Mouse (Mus musculus) heart, adult 2 months (tissue): ENCODE results near the gene Gm20388. TPM values are rescaled to one million over a fixed set of nuclear protein-coding genes. Genes with fewer than 3 reads are reported as not detected.

Source experiments
- DNase-seq, 2 experiments: peaks; one replicate each; pipeline ENCODE4 v3.0.0; 2021
- H3K27ac ChIP-seq: fragments of 200-600 bp; 2 replicates; pipeline ENCODE4 v1.8.1; 2022
- H3K27me3 ChIP-seq: fragments of 200-500 bp; 2 replicates; pipeline ENCODE4 v1.6.1; 2012; ENCODE audit warnings: mild to moderate bottlenecking, low read length, inconsistent platforms, mixed read lengths; ENCODE audit not compliant: control insufficient read depth, insufficient read depth
- H3K36me3 ChIP-seq: fragments of 200-500 bp; 2 replicates; pipeline ENCODE4 v1.6.1; 2012; ENCODE audit warnings: low read length, inconsistent platforms; ENCODE audit not compliant: control insufficient read depth, insufficient read depth
- H3K4me1 ChIP-seq: fragments of 200-500 bp; 2 replicates; pipeline ENCODE4 v1.6.1; 2011; ENCODE audit warnings: low read length; ENCODE audit not compliant: control insufficient read depth, insufficient read depth
- H3K4me3 ChIP-seq: fragments of 200-600 bp; 2 replicates; pipeline ENCODE4 v1.8.1; 2022
- H3K79me2 ChIP-seq: fragments of 200-500 bp; replicated peaks from 2 replicates; pipeline ENCODE4 v1.6.1; 2012; ENCODE audit warnings: mild to moderate bottlenecking, inconsistent platforms, low read length, moderate library complexity, mixed read lengths; ENCODE audit not compliant: control insufficient read depth, insufficient read depth
- H3K9ac ChIP-seq: fragments of 200-500 bp; 2 replicates; pipeline ENCODE4 v1.6.1; 2012; ENCODE audit warnings: low read depth, mild to moderate bottlenecking, control low read depth, inconsistent platforms, low read length, mixed read lengths
- CTCF ChIP-seq: fragments of 200-600 bp; IDR thresholded peaks from 2 replicates; pipeline ENCODE4 v1.8.1; 2022; ENCODE audit warnings: antibody characterized with exemption, mild to moderate bottlenecking, moderate library complexity
- EP300 ChIP-seq: fragments of 200-500 bp; IDR thresholded peaks from 2 replicates; pipeline ENCODE4 v1.6.1; 2011; ENCODE audit warnings: low read depth, low read length, control low read depth; ENCODE audit not compliant: insufficient read depth
- POLR2A ChIP-seq: fragments of 200-500 bp; IDR thresholded peaks from 2 replicates; pipeline ENCODE4 v1.6.1; 2011; ENCODE audit warnings: mild to moderate bottlenecking, low read depth, low read length, control low read depth; ENCODE audit not compliant: insufficient read depth
- WGBS: fragments of 180-500 bp; shearing (Covaris S2); methylation state at CpG from one replicate; pipeline ENCODE4 v1.1.7; 2018; 5-methylcytosine and 5-hydroxymethylcytosine counted together
- intact Hi-C: fragments of 180-260 bp; cut with DNase I; formaldehyde crosslinking; loops from one replicate; pipeline ENCODE4 v1.15.1; 2025
- polyA plus RNA-seq: library from polyadenylated mRNA; depleted of rRNA; stranded (reverse); fragments of >200 nt; gene quantifications from 2 replicates; pipeline ENCODE4 v1.2.3, GENCODE M21; 2012
- total RNA-seq, 2 experiments: library from RNA; stranded (reverse); gene quantifications; 2 replicates each; pipeline ENCODE4 v1.2.3; 2021

The Gm20388 gene
- total and polyA plus RNA-seq, 3 experiments: 1.8 to 32.3 TPM; not detected in 1

DNA sequence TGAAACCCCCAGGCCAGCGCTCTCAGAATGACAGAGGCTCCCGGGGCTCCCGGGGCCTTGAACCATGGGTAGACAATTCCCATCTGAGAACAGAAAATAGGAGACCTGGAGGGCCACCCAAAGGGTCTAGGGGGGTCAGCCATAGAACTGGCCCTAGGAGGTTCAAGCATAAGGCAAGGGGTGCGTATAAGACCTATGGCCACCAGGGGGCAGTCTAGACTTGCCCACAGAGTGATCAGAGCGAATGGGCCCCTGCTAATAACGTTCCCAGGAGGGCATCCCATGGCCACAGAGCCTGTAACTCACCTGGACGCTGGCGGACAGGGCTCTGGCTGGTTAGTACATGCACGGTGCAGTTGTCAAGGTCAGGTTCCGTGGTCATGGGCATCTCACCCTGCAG lies 2590.2 kb downstream of the Gm20388 start:
- no peak overlapping the region for H3K27ac ChIP-seq
- WGBS: 29% methylated on average over 10 of the region's 10 CpGs

DNA sequence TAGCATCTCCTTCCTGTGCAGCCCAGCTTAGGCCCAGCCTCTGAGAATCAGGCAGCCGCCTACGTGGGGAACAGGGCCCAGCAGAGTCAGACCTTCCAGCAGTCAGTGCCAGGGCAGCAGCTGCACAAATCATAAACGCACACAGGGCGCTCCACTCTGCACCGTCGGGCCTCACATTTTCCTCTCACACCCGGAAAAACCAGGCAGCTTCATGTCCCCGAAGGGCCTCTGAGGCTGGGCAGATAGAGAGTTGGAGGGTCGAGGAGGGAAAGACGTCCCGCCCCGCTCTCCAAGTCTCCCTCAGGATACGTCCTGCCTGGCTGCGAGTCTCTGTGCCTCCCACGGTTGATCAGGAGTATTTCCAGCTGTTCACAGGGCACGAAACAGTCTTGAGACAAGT lies 2600.9 kb downstream of the Gm20388 start:
- no peaks in the 10 kb centered on the region for H3K27me3 ChIP-seq
- 26% methylated on average over 16 of the region's 16 CpGs for WGBS
- no peak overlapping the region for H3K4me3 ChIP-seq
- TF ChIP-seq CTCF: no peak
- 0 out of 2 replicates have a peak, but pooled peaks have one; percentile 11 for TF ChIP-seq POLR2A
- TF ChIP-seq EP300: 0 out of 2 replicates have a peak, but pooled peaks have one; percentile 4
- H3K36me3 ChIP-seq: no peaks in the 10 kb centered on the region
- H3K27ac ChIP-seq: peak overlapping the region; percentile 67
- H3K79me2 ChIP-seq: no peaks in the 10 kb centered on the region; the same call in none of the 2 replicates
- intact Hi-C loops: no loop called here
- peak overlapping the region; percentile 8; the same call in 1 of the 2 replicates for H3K9ac ChIP-seq
- peak; percentile 70 to 76 for DNase-seq
- peaks cover 26% of the 10 kb centered on the region for H3K4me1 ChIP-seq

More for the DNA sequence above, 2590.2 kb downstream of the Gm20388 start:
- no peaks in the 10 kb centered on the region for H3K79me2 ChIP-seq
- no peak overlapping the region for H3K9ac ChIP-seq
- peak; percentile 79 to 84 for DNase-seq
- TF ChIP-seq EP300 (peak; percentile 94), POLR2A (no peak)
- H3K27me3 ChIP-seq: no peaks in the 10 kb centered on the region
- no peak overlapping the region for H3K4me3 ChIP-seq
- no peaks in the 10 kb centered on the region for H3K36me3 ChIP-seq
- intact Hi-C loops: loop anchor here (1.0 to 5.0 kb wide), 3 partner anchors 50 to 329 kb away; partner anchors contain the start of genes Galns, Piezo1 and Trappc2l
- H3K4me1 ChIP-seq: no peaks in the 10 kb centered on the region

DNA sequence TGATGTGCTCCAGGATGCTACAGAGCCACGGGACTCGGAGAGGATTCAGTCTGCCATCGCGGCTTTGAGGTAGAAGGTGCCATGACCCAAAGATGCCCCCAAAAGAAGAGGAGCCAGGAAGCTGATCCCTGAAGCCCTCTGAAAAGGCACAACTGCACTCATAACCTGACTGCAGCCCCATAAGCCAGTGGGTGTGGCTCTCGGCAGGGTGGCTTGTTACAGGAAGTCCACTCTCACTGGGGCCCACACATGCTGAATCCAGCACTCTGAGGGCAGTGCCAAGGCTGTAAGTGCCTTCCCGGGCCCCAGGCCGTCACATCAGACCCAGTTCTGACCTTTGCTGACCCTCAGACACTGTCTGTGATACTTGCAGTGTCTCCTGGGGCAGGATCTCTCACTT lies 2601.8 kb downstream of the Gm20388 start:
- Histone ChIP-seq H3K4me3 (no peak overlapping the region), H3K36me3 (no peaks in the 10 kb centered on the region), H3K79me2 (no peaks in the 10 kb centered on the region; the same call in none of the 2 replicates), H3K9ac (no peak overlapping the region), H3K27me3 (no peaks in the 10 kb centered on the region), H3K27ac (peak overlapping the region; percentile 67), H3K4me1 (peaks cover 32% of the 10 kb centered on the region)
- WGBS: 57% methylated on average over 7 of the region's 7 CpGs
- intact Hi-C loops: no loop called here
- TF ChIP-seq CTCF (no peak), POLR2A (no peak), EP300 (no peak)
- DNase-seq: no peak

DNA sequence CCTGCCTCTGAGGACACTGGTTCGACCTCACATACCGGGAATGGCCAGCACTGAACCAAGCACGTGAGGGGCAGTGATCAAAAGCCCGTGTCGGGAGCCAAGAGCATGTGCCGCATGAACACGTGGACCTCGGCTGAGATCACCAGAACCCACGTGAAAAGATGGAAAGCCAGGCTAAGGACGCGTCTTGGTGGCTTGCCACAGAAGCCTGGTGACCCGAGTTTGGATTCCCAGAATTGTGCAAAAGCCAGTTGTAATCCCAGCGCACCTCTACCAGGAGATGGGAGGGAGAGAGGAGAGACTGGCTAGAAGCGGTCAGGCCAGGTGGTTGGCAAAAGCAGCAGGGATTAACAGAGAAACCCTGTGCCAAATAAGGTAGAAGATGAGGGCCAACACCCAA lies 2605.1 kb downstream of the Gm20388 start:
- Histone ChIP-seq H3K4me3 (no peak overlapping the region), H3K79me2 (no peaks in the 10 kb centered on the region), H3K27me3 (no peaks in the 10 kb centered on the region), H3K27ac (peak overlapping the region; percentile 88), H3K36me3 (no peaks in the 10 kb centered on the region), H3K9ac (no peak overlapping the region), H3K4me1 (peaks cover 50% of the 10 kb centered on the region)
- DNase-seq: no peak
- TF ChIP-seq CTCF: no peak
- TF ChIP-seq POLR2A: no peak
- no peak for TF ChIP-seq EP300
- intact Hi-C loops: loop anchor here (1.0 kb wide), 1 partner anchor 32 kb away; no protein-coding TSS in a partner anchor
- WGBS: 79% methylated on average over 14 of the region's 14 CpGs

DNA sequence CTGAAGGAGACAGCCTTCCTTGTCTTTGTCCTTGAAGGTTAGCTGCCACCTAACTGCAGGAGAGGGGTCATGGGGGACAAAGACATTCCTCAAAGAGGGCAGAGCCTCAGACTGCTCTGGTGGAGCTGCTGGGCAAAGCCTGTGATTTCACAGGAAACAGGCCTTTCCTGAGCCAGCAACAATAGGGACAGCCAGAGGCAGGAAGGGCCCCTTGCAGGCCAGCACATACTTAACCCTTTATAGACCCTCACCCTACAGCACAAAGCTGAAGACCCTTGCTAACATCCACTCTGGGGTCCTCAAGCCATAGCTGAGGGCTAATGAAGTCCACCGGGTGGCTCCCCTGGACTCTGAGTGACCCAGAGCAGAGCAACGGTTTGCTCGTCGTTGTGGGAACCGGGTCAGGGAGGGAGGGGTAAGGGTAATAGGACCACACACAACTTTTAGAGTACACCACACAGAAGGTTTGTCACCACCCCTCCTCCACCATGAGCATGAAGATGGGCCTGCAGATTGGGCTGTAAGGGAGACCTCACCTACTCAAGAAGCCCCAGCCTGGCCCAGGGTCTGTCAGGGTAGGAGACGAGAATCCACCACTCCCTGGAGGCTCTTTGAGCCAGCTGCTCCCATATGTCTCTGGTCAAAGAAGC lies 2607.0 kb downstream of the Gm20388 start:
- H3K4me3 ChIP-seq: peak overlapping the region; percentile 36
- peaks cover 41% of the 10 kb centered on the region for H3K4me1 ChIP-seq
- intact Hi-C loops: no loop called here
- no peaks in the 10 kb centered on the region for H3K36me3 ChIP-seq
- peak overlapping the region; percentile 88 for H3K27ac ChIP-seq
- TF ChIP-seq CTCF (no peak), EP300 (peak; percentile 95), POLR2A (peak; percentile 67)
- DNase-seq: peak; percentile 63 to 75
- WGBS: 26% methylated on average over 6 of the region's 6 CpGs
- no peaks in the 10 kb centered on the region for H3K27me3 ChIP-seq
- no peaks in the 10 kb centered on the region for H3K79me2 ChIP-seq
- peak overlapping the region; percentile 34 for H3K9ac ChIP-seq

DNA sequence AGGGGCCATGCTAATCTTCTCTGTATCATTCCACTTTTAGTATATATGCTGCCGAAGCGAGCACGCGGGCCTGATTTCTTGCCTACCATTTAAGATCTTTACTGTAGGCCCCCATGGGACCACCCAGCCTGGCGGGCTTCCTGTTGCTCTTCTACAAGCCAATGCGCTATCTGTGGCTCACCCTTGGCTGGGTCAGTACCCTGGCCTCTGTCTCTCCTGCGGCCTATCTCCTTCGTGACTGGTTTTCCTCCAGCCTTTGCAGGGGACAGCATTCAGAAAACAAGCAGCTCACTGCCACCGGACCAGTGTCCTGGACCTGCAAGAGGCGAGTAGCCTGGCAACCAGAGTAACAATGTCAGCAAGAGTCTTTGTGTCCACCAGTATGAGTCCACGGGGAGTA lies 2610.0 kb downstream of the Gm20388 start:
- Histone ChIP-seq H3K36me3 (no peaks in the 10 kb centered on the region), H3K9ac (0 out of 2 replicates have a peak overlapping the region, but pooled peaks have one; percentile 5), H3K4me1 (peaks cover 56% of the 10 kb centered on the region), H3K27me3 (no peaks in the 10 kb centered on the region), H3K27ac (peak overlapping the region; percentile 88), H3K4me3 (no peak overlapping the region), H3K79me2 (no peaks in the 10 kb centered on the region)
- no peak for TF ChIP-seq POLR2A
- TF ChIP-seq EP300: no peak
- no peak for TF ChIP-seq CTCF
- 41% methylated on average over 11 of the region's 11 CpGs for WGBS
- DNase-seq: peak in 1 of 2 experiments; percentile 38
- intact Hi-C loops: no loop called here
